ENCODE assay signal across 8 mouse cellular contexts in the genomic region with DNA sequence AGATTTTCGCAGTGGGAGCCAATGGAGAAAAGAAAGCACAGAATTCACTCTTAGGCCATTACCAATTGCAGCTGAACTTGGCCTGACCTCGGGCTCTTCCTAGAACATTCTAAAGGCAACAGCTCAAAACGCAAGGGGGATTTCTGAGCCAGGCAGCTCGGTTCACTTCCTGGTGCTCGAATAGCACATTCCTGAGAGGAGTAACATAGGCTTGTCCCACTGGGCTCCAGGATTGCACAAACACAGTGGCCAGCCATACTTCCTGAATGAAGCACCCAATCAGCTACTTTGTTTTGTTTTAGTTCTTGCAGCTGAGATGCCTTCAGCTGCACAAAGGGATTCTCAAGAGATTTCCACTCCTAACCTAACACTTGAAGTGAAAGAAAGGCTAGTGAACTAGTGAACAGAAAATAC. TPM values are rescaled to one million over a fixed set of nuclear protein-coding genes. Genes with fewer than 3 reads are reported as not detected.
DNase-seq lines count a peak whose midpoint lies in the region; ATAC-seq lines count a peak whose summit lies in the region.

No protein-coding gene starts in this region.

- 11% methylated on average over 5 of the region's 5 CpGs for WGBS in lung, embryonic 15.5 days

- H3K9me3 ChIP-seq in lung, embryonic 15.5 days: no peaks in the 10 kb centered on the region

- H3K4me2 ChIP-seq in lung, embryonic 15.5 days: peak overlapping the region; percentile 48

- peak overlapping the region; percentile 95 for H3K27ac ChIP-seq in lung, embryonic 15.5 days

- peak overlapping the region; percentile 27 for H3K4me3 ChIP-seq in lung, embryonic 15.5 days

- peak overlapping the region; percentile 21; the same call in 1 of the 2 replicates for H3K9ac ChIP-seq in lung, embryonic 15.5 days

- no peaks in the 10 kb centered on the region for H3K36me3 ChIP-seq in lung, embryonic 15.5 days

- peaks cover 53% of the 10 kb centered on the region for H3K4me1 ChIP-seq in lung, embryonic 15.5 days

- DNase-seq in 3T3-L1 (ENCODE audit: low read depth, low spot score) (peak; percentile 83), adipocyte (ENCODE audit: low spot score) (peak; percentile 74)
- peak; percentile 82 to 93 for DNase-seq in heart, adult 18-20 months
- peak; percentile 80 for DNase-seq in kidney, adult 9 months
- no peak for DNase-seq in right cerebral cortex, postnatal 25 days

- peak; percentile 93 for ATAC-seq in lung, embryonic 15.5 days (ENCODE audit: borderline replicate concordance, extremely low read depth, low FRiP score, low TSS enrichment)
- ATAC-seq in megakaryocyte-erythroid progenitor cell, adult 5-6 weeks (replicated peaks; ENCODE audit: low FRiP score, low TSS enrichment, poor library complexity, severe bottlenecking): no peak
- ATAC-seq in erythroblast, adult 5-6 weeks (replicated peaks; ENCODE audit: low FRiP score, poor library complexity, severe bottlenecking): no peak

- H3K27me3 ChIP-seq in lung, embryonic 15.5 days: no peaks in the 10 kb centered on the region

RNA-seq across cellular contexts. Expression of a gene that starts 40.1 kb away (rescaled TPM):
- 100 to 1,000 TPM; 132 to 140 TPM for total RNA-seq in heart, adult 18-20 months (2021)
- 261 and 264 TPM in 2 replicates for polyA plus RNA-seq in lung, embryonic 15.5 days (2015; fragmentation: Nextera tagmentation; extraction: Ambion mirVana)
- 0.83 and 2.8 TPM in 2 replicates for total RNA-seq in megakaryocyte-erythroid progenitor cell, adult 5-6 weeks (2014; fragmentation: Nextera tagmentation)
- total RNA-seq in megakaryocyte-erythroid progenitor cell, adult 5-6 weeks (2017): 2.8 and 3.0 TPM in 2 replicates
- total RNA-seq in erythroblast, adult 5-6 weeks (2015; ENCODE audit: low replicate concordance): 29.3 and 50.9 TPM in 2 replicates
- 30.9 and 33.4 TPM in 2 replicates for total RNA-seq in erythroblast, adult 5-6 weeks (2017; ENCODE audit: low replicate concordance)

Comparison
In these comparisons a context has a peak if more than half of its experiments do, and no peak if none do; other contexts are left out.
1. RNA of a gene that starts 40.1 kb away (total RNA-seq): 132 to 140 TPM in heart, adult 18-20 months and 29.3 to 50.9 TPM in erythroblast, adult 5-6 weeks; 0.83 to 3.0 TPM in megakaryocyte-erythroid progenitor cell, adult 5-6 weeks; every median in the first group is over 4 times any median in the second.